In genomic region chr5:12549046-12549669, GRCm38 (mm10) we compare ENCODE assay signal across 14 mouse cellular contexts.
DNase-seq lines count a peak whose midpoint lies in the region; ATAC-seq and TF ChIP-seq lines count a peak whose summit lies in the region.
"Had no signal": no experiment of that assay in that cellular context is flagged by ENCODE, and none has a peak within 500 bp of the region (broad histone marks: within the 10 kb centered on the region; RNA-seq: fewer than 3 reads in every experiment).

No protein-coding gene starts in this region.

- WGBS in liver, embryonic 12.5 days (ENCODE audit: insufficient replicate concordance), result 79% methylated on average over 8 of the region's 8 CpGs
- 68% methylated on average over 8 of the region's 8 CpGs for WGBS in forebrain, postnatal 0 days

- H3K27me3 ChIP-seq in liver, embryonic 12.5 days (replicated peaks), result no peaks in the 10 kb centered on the region
- no peaks in the 10 kb centered on the region for H3K27me3 ChIP-seq in forebrain, postnatal 0 days (ENCODE audit: insufficient read depth, low read length)
- H3K27me3 ChIP-seq: heart, embryonic 15.5 days; Patski had no signal

- DNase-seq in CD4-positive, CD25-positive, alpha-beta regulatory T cell, adult 2 months (ENCODE audit: low read depth, low spot score), result peak; percentile 11
- DNase-seq in liver, result peak; percentile 14
- DNase-seq in MEL-GATA-1-ER (ENCODE audit: extremely low read depth, low read depth), result peak; percentile 44
- DNase-seq in forebrain, postnatal 0 days, result peak; percentile 16
- DNase-seq in right cerebral cortex, adult 2 months (ENCODE audit: low spot score in 2 of 2), result no peak
- no peak for DNase-seq in ovary, adult 18-20 months (ENCODE audit: low spot score)
- DNase-seq: adrenal gland, postnatal 25 days; cerebellum, adult 11-12 months had no signal

- ATAC-seq in CD4-positive, CD25-positive, alpha-beta regulatory T cell, adult 4 months, result no peak
- ATAC-seq in liver, embryonic 12.5 days, result no peak
- no peak for ATAC-seq in forebrain, postnatal 0 days
- ATAC-seq: Patski had no signal

- H3K9ac ChIP-seq in liver, embryonic 12.5 days, result no peak overlapping the region
- no peak overlapping the region for H3K9ac ChIP-seq in forebrain, postnatal 0 days
- H3K9ac ChIP-seq: heart, embryonic 15.5 days; liver, embryonic 14.5 days had no signal

- no peak overlapping the region for H3K4me2 ChIP-seq in liver, embryonic 12.5 days
- no peak overlapping the region for H3K4me2 ChIP-seq in forebrain, postnatal 0 days (ENCODE audit: low read depth)
- H3K4me2 ChIP-seq: heart, embryonic 15.5 days had no signal

- no peaks in the 10 kb centered on the region for H3K9me3 ChIP-seq in liver, embryonic 12.5 days (replicated peaks)
- H3K9me3 ChIP-seq in forebrain, postnatal 0 days (ENCODE audit: low read length), result no peaks in the 10 kb centered on the region
- H3K9me3 ChIP-seq: heart, embryonic 15.5 days had no signal

- H3K4me1 ChIP-seq in liver, embryonic 12.5 days, result no peaks in the 10 kb centered on the region
- H3K4me1 ChIP-seq in forebrain, postnatal 0 days (ENCODE audit: insufficient read depth), result no peaks in the 10 kb centered on the region
- H3K4me1 ChIP-seq: heart, embryonic 15.5 days had no signal

- H3K4me3 ChIP-seq in liver, embryonic 12.5 days, result no peak overlapping the region
- no peak overlapping the region for H3K4me3 ChIP-seq in forebrain, postnatal 0 days (ENCODE audit: low read depth, low read length)
- H3K4me3 ChIP-seq: heart, embryonic 15.5 days; left cerebral cortex, adult 2 months had no signal

- H3K36me3 ChIP-seq in liver, embryonic 12.5 days, result no peaks in the 10 kb centered on the region
- no peaks in the 10 kb centered on the region for H3K36me3 ChIP-seq in forebrain, postnatal 0 days (ENCODE audit: insufficient read depth)
- H3K36me3 ChIP-seq: heart, embryonic 15.5 days had no signal

- TF ChIP-seq CTCF in forebrain, postnatal 0 days (IDR thresholded peaks at IDR 0.05; ENCODE audit: low read depth), result no peak

- H3K27ac ChIP-seq in liver, embryonic 12.5 days, result no peak overlapping the region
- no peak overlapping the region for H3K27ac ChIP-seq in forebrain, postnatal 0 days (ENCODE audit: low read depth, low read length)
- H3K27ac ChIP-seq: heart, embryonic 15.5 days; left cerebral cortex, adult 2 months; liver, embryonic 14.5 days had no signal

Comparison
In these comparisons a context has a peak if more than half of its experiments do, and no peak if none do; other contexts are left out.
1. DNase-seq: peak in CD4-positive, CD25-positive, alpha-beta regulatory T cell, adult 2 months (single experiment), liver (single experiment), MEL-GATA-1-ER (single experiment) and forebrain, postnatal 0 days (single experiment); none in right cerebral cortex, adult 2 months (0 of 2) and ovary, adult 18-20 months (single experiment).